Mouse (Mus musculus) urinary bladder, postnatal 4 days (tissue): ENCODE measurements around the gene Sfmbt1.
A peak's percentile ranks its signal among the peaks of the same experiment; 100 is the strongest.

Source experiments
- DNase-seq, 2 experiments: peaks; one replicate each; pipeline ENCODE4 v3.0.0; 2021 to 2022; ENCODE audit warnings: low spot score in 2 of 2

Gene Sfmbt1

GRCm38 (mm10) chr14:30714799-30715617 is at the start of gene Sfmbt1:
Gene Sfmbt1 (plus strand): TSS chr14:30714849.
- DNase-seq = peak in 1 of 2 experiments; percentile 77

GRCm38 (mm10) chr14:30666061-30666460 is 48.6 kb upstream of the Sfmbt1 start:
- DNase-seq = no peak

DNA sequence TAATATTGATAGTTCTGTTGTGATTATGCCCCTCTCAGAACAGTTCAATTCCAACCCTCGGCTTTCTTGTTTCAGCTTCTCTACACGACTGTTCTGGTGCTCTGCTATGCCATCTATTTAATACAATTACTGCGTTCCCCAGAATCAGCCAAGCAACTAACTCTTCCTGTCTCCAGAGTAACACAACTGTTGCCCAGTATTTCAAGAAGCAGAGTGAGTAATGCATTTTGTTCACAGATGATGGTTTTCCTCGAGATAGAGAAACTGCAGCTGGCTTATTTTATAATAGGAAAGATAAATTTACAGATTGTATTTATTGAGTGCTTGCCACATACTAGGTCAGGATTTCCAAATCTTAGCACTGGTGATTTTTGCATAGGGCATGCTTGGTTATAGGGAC is 48.0 kb upstream of the Sfmbt1 start:
- no peak for DNase-seq

GRCm38 (mm10) chr14:30670161-30670560 is 44.5 kb upstream of the Sfmbt1 start:
- DNase-seq = no peak

DNA sequence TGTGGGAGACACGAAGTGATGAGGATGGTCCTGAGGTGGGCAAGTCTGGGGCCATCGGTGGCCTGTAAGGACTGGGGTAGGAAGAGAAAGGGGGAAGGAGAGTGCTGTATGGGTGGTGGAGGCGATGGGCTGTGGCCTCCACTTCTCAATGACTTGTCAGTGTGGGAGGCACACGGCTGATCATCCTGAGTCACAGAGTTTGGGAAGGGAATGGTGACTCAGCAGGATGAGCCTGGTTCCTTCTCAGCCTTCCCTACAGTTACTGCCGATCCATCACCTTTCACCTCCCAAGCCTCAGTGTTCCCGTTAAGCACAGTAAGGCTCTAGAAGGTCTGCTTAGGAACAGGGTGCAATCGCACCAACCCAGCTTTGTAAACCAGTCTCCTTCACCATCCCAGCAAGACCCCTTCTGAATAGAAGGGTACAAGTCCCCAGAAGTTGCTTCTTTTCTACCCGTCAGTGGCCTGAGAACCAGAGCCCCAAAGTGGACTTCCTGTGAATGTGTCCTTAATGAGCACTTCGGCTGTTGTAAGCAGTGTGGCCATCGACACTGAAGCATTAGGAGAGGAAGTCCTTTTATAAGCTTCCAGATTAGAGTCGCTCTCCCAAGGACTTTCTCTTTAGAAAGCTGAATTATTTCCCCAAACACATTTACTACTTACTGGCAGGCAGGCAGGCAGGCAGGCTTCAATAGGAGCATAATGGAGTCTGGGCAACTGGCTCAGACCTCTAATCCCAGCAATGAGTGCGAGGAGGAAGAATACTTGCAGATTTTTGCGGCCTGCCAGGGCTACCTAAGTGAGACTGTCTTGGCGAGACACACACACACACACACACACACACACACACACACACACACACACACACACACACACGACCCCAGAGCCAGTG is 43.3 kb upstream of the Sfmbt1 start:
- no peak for DNase-seq

DNA sequence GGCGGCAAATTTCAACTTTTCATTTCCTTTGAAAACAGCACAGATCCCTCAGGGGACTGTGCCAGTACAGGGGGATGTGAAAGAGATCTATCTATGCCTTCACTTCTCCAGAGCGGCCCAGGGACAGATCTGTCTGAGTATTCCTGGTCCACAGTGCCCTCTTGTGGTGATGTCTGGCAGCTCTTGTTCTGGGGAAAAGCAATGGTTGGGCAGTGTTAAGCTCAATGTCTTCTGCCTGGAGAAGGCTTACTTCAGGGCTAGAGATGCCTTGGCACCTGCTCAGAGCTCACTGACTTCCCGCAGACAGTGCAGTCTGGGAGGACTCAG is 42.7 kb upstream of the Sfmbt1 start:
- peak; percentile 75 to 90 for DNase-seq

DNA sequence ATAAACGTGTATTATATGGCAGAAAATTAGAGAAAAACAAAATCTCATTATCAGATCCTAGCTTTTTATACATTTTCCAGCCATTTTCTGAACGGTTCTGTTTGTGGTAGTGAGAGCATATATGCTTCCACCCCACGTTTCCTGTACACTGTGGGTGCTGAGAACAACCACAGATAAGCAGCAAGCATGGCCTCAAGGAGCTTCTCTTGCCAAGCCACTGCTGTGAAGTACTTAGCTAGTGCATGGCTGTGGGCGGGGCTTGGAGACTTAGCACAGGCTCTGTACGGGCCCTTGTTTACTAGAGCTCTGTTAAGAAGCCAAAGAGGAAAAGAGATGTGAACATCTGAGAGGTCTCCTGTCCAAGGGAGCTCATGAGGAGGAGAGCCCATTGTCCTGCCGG is 39.7 kb upstream of the Sfmbt1 start:
- DNase-seq = no peak

DNA sequence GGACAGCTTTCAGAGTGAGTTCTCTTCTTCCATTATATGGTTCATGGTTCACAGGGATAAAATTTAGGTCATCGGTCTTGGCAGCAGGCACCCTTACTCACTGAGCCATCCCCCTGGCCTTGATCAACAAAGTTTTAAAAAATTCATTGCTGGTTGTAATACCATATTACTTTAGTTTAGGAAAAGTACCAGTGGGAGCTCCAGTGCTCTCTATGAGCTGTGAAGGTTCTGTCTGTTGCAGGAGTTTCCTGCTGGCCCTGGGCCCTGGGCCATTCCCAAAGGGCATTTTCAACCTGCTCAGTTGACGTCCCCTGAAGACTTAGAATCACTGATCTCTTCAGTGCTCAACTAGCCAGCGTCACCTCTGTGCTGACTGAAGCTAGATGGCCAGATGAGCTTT is 32.5 kb upstream of the Sfmbt1 start:
- no peak for DNase-seq

- DNase-seq = no peak
Measured at GRCm38 (mm10) chr14:30690685-30691084, 24.0 kb upstream of the Sfmbt1 start.

GRCm38 (mm10) chr14:30692439-30692838 is 22.2 kb upstream of the Sfmbt1 start:
- no peak for DNase-seq

- no peak for DNase-seq
Measured at GRCm38 (mm10) chr14:30694786-30695185, 19.9 kb upstream of the Sfmbt1 start.

- peak; percentile 47 to 69 for DNase-seq
Measured at GRCm38 (mm10) chr14:30695609-30696008, 19.0 kb upstream of the Sfmbt1 start.

DNA sequence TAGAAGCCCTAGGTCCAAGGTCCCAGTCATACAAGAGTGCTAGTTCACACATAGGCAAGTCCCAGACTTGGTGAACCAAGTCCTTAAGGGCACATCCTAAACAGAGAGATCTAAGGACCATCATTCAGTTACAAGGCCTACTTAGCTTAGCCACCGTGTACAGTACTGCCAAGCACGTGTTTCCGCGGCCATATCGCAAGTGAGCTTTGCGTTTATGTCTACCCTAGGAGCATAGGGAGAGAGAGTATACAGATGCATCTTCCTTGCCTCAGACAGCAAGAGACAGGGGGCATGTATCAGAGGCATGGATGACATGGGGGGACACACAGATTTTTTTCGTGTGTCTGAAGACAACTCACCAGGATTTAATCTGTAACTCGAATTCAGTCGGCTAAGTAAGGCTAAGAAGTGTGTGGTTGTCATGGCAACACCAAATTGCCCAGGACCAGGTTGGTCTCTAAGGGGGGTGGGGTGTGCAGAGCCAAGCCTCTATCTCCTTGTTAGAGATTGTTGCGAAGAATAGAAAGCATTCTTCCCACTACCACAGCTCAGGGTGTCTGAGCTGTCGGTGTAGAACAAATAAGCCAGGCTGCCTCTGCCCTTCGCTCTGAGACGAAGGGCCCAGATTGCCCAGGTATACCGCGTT is 17.1 kb upstream of the Sfmbt1 start:
- no peak for DNase-seq

DNA sequence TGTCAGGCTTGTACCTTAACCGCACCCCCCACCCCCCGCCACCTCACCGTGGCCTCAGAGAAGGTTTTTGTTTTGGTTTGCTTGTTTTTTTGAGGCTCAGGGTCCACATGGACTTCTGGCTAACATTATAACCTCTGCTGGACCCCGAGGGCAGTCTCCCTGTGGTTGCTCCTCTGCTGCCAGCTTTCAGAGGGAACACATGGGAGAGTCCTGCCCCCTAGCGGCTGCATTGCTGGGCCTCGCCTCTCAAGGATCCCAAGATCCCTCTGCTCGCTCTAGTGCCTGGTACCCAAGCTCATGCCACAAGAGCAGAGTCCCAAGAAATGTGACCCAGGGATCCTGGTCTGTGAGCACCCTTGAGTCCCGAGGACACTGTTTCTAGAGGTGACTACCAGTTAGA is 15.0 kb upstream of the Sfmbt1 start:
- DNase-seq = no peak

DNA sequence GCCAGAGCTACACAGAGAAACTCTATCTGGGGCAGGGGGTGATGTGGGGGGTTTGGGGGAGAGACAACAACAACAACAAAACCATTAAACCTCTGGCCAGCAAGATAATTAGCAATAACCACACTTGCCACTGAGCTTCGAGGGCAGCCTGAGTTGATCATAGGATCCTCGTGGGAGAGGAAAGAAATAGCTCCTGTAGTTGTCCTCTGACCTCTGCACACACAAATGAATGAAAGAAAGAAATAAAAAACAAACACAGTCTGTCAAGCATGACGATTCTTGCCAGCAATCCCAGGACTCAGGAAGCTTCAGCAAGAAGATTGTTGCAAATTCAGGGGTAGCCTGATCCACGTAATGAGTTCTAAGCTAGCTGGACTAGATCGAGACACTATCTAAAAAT is 12.1 kb upstream of the Sfmbt1 start:
- DNase-seq = no peak

GRCm38 (mm10) chr14:30703079-30703478 is 11.6 kb upstream of the Sfmbt1 start:
- no peak for DNase-seq

DNA sequence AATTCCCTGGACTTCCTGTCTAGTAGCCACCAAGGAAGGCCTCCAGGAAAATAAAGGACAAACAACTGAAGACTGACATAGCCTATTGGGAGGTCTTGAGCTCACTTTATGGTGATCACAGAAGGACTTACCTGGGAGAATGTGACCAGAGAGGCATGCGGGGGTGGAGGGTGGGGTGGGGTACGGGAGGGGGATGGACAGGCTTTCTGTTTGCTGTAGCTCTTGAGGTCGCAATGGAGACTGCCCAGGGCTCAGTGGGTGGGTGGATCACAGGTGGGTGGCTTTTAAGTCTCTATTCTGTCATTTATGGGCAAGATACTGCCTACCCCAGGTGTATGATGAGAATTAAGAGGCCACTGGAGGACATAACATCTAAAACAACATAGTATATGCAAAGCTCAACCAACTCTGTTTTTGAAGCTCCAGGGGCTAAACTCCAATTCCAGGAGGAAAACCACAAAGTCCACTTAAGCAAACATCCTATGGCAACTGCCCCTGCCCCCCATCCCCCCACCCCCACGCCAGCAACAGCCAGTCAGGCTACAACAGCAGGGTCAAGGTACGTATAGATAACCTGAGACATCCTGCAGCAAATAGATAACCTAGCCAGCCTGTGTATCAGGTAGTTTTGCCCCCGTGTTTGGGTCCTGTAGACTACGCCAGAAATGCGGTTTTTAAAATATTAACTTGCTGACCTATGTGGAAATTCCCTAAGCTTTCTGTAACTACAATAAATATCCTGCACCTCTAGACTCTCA is 10.4 kb upstream of the Sfmbt1 start:
- no peak for DNase-seq

DNA sequence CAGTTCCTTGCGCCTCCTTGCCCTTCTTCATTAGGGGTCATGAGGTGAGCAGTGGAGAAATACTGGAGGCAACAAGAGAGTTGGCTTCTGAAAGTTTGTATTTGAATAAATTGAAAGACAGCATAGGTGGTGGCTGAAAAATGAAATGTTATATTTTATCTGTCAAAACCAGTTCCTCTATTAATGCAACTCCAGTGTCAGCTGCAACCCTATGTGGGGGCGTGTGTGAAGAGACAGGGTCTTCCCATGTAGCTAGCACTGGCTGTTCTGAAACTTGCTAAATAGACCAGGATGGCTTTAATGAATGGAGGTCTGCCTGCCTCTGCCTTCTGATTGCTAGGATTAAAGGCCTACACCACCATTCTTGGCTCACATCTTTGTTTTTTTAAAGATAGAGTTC is 2.8 kb upstream of the Sfmbt1 start:
- DNase-seq = peak in 1 of 2 experiments; percentile 25

- DNase-seq = no peak
Measured at GRCm38 (mm10) chr14:30713769-30714168, 880 bp upstream of the Sfmbt1 start.

GRCm38 (mm10) chr14:30715618-30716050 is 985 bp downstream of the Sfmbt1 start:
- DNase-seq = peak; percentile 65 to 81
